9 mouse cellular contexts compared by ENCODE assay signal in the genomic region with DNA sequence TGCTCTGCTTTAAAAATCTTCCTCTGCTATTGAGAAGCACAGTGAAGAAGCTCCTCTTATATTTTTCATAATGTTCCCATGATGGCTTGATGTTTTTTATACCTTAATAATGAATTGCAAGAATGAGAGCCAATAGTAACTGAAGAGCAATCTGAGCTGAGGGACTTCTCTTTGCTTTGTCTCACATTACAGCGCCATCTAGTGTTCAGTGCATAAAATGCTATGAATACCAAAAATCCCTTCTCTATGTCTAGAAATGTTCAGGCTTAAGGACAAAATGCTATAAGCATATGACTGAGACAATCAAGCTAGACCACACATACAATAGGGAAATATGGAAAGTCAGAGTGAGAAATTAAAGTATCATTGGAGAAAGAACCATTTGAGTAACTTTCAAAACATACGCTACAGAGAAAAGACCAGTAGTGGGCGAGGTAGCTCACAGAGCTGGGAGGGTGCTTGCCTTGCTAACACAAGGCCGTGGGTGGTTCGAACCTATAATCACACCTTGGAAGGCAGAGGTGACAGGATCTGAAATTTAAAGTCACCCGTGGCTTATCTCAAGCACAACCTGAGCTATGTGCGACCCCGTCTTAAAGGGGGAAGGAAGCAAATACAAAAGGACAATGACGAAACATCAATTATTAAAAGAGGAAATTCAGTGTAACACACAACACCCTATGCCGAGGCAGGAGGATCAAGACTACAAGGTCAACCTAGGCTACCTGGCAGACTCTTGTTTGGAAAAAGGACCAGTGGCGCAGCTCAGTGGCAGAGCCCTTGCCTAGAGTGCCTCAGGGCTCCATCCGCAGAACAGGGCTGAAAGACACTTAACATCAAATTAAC. TPM values are rescaled to one million over a fixed set of nuclear protein-coding genes. Genes with fewer than 3 reads are reported as not detected.
DNase-seq lines count a peak whose midpoint lies in the region; ATAC-seq and TF ChIP-seq lines count a peak whose summit lies in the region.
"Had no signal": no experiment of that assay in that cellular context is flagged by ENCODE, and none has a peak within 500 bp of the region (broad histone marks: within the 10 kb centered on the region; RNA-seq: fewer than 3 reads in every experiment).

No protein-coding gene starts in this region.

- intact Hi-C loops in left cerebral cortex, adult 2 months (cut with DNase I): loop anchor here (5.0 kb wide), 1 partner anchor 39 kb away; the partner anchor contains the start of gene Nsun3
- intact Hi-C loops in left cerebral cortex, postnatal 4 days (cut with DNase I): no loop called here

- 0 out of 2 replicates have a peak, but pooled peaks have one; percentile 58 for ATAC-seq in hindbrain, embryonic 16.5 days
- peak; percentile 46; the same call in 1 of the 2 replicates for ATAC-seq in neural tube, embryonic 15.5 days (ENCODE audit: low FRiP score)

- H3K27ac ChIP-seq in left cerebral cortex, adult 2 months: no peak overlapping the region
- no peak overlapping the region for H3K27ac ChIP-seq in hindbrain, embryonic 16.5 days (ENCODE audit: low read depth, low read length)
- H3K27ac ChIP-seq in neural tube, embryonic 15.5 days (replicated peaks): no peak overlapping the region

- H3K4me1 ChIP-seq in hindbrain, embryonic 16.5 days (ENCODE audit: control insufficient read depth, insufficient read depth, low read depth, low read length): no peaks in the 10 kb centered on the region
- H3K4me1 ChIP-seq in neural tube, embryonic 15.5 days: no peaks in the 10 kb centered on the region

- 80% methylated on average over 12 of the region's 12 CpGs for WGBS in hindbrain, embryonic 16.5 days
- WGBS in neural tube, embryonic 15.5 days: 81% methylated on average over 12 of the region's 12 CpGs

- H3K9me3 ChIP-seq in hindbrain, embryonic 16.5 days (ENCODE audit: control insufficient read depth, low read length): no peaks in the 10 kb centered on the region
- H3K9me3 ChIP-seq in neural tube, embryonic 15.5 days (replicated peaks): no peaks in the 10 kb centered on the region

- H3K4me3 ChIP-seq in left cerebral cortex, adult 2 months: no peak overlapping the region
- no peak overlapping the region for H3K4me3 ChIP-seq in hindbrain, embryonic 16.5 days (ENCODE audit: low read length)
- no peak overlapping the region for H3K4me3 ChIP-seq in neural tube, embryonic 15.5 days (replicated peaks)

- H3K9ac ChIP-seq in hindbrain, embryonic 16.5 days (ENCODE audit: low read depth, low read length): no peak overlapping the region
- H3K9ac ChIP-seq in neural tube, embryonic 15.5 days (replicated peaks): no peak overlapping the region

- H3K4me2 ChIP-seq in hindbrain, embryonic 16.5 days (ENCODE audit: low read length): no peak overlapping the region
- no peak overlapping the region for H3K4me2 ChIP-seq in neural tube, embryonic 15.5 days

- H3K27me3 ChIP-seq in hindbrain, embryonic 16.5 days (replicated peaks; ENCODE audit: control insufficient read depth, insufficient read depth, low read length): no peaks in the 10 kb centered on the region
- H3K27me3 ChIP-seq in neural tube, embryonic 15.5 days (replicated peaks): no peaks in the 10 kb centered on the region

- no peaks in the 10 kb centered on the region for H3K36me3 ChIP-seq in hindbrain, embryonic 16.5 days (ENCODE audit: control insufficient read depth, insufficient read depth, low read length)
- no peaks in the 10 kb centered on the region for H3K36me3 ChIP-seq in neural tube, embryonic 15.5 days

- peak; percentile 12 for DNase-seq in adrenal gland, postnatal 10 days
- DNase-seq in adrenal gland, adult 18-20 months (ENCODE audit: low spot score in 2 of 2): no peak
- DNase-seq in left cerebral cortex, adult 2 months (ENCODE audit: extremely low spot score in 1 of 2, low spot score in 2 of 2): no peak
- DNase-seq in left cerebral cortex, postnatal 4 days: no peak
- peak; percentile 59 for DNase-seq in ZHBTc4 (ENCODE audit: low read depth, low spot score)
- DNase-seq in urinary bladder, postnatal 4 days (ENCODE audit: low spot score in 2 of 2): no peak

- peak; percentile 88 for TF ChIP-seq CTCF in left cerebral cortex, adult 2 months (IDR thresholded peaks at IDR 0.05)

RNA-seq across cellular contexts. Expression of gene Stx19, which starts 11.9 kb away (rescaled TPM):
- total RNA-seq in adrenal gland, postnatal 10 days (2021): not detected
- not detected for total RNA-seq in adrenal gland, adult 18-20 months (2021)
- not detected for total RNA-seq in left cerebral cortex, adult 2 months (2021)
- total RNA-seq in left cerebral cortex, postnatal 4 days (2021): not detected
- polyA plus RNA-seq in hindbrain, embryonic 16.5 days (2015; fragmentation: Nextera tagmentation; extraction: Ambion mirVana): 0.26 and 0.29 TPM in 2 replicates
- polyA plus RNA-seq in neural tube, embryonic 15.5 days (2015; fragmentation: Nextera tagmentation; extraction: Ambion mirVana): 0.37 and 0.52 TPM in 2 replicates
- polyA plus RNA-seq: small intestine, adult 2 months had no signal

RNA-seq across cellular contexts. Expression of gene Arl13b, which starts 20.5 kb away (rescaled TPM):
- total RNA-seq in adrenal gland, postnatal 10 days (2021): 10 to 100 TPM; 10.6 to 11.3 TPM
- 10 to 100 TPM in 1 of 2 experiments, 1 to 10 TPM in 1; 8.1 to 12.3 TPM for total RNA-seq in adrenal gland, adult 18-20 months (2021)
- total RNA-seq in left cerebral cortex, adult 2 months (2021): 10 to 100 TPM in 1 of 2 experiments, 1 to 10 TPM in 1; 10.0 to 12.5 TPM
- 10 to 100 TPM; 13.1 to 16.9 TPM for total RNA-seq in left cerebral cortex, postnatal 4 days (2021)
- polyA plus RNA-seq in hindbrain, embryonic 16.5 days (2015; fragmentation: Nextera tagmentation; extraction: Ambion mirVana): 15.9 and 16.5 TPM in 2 replicates
- 19.4 and 20.6 TPM in 2 replicates for polyA plus RNA-seq in neural tube, embryonic 15.5 days (2015; fragmentation: Nextera tagmentation; extraction: Ambion mirVana)

RNA-seq across cellular contexts. Expression of gene Pros1, which starts 27.7 kb away (rescaled TPM):
- 10 to 100 TPM; 38.5 to 42.0 TPM for total RNA-seq in adrenal gland, postnatal 10 days (2021)
- 10 to 100 TPM; 48.4 to 56.3 TPM for total RNA-seq in adrenal gland, adult 18-20 months (2021)
- total RNA-seq in left cerebral cortex, adult 2 months (2021): 1 to 10 TPM; 8.7 to 9.4 TPM
- total RNA-seq in left cerebral cortex, postnatal 4 days (2021): 1 to 10 TPM; 7.0 to 7.8 TPM
- polyA plus RNA-seq in hindbrain, embryonic 16.5 days (2015; fragmentation: Nextera tagmentation; extraction: Ambion mirVana): 10.1 and 11.6 TPM in 2 replicates
- polyA plus RNA-seq in neural tube, embryonic 15.5 days (2015; fragmentation: Nextera tagmentation; extraction: Ambion mirVana): 13.9 and 20.3 TPM in 2 replicates

RNA-seq across cellular contexts. Expression of gene Nsun3, which starts 39.8 kb away (rescaled TPM):
- 10 to 100 TPM; 17.1 to 20.1 TPM for total RNA-seq in adrenal gland, postnatal 10 days (2021)
- 10 to 100 TPM; 10.4 to 11.2 TPM for total RNA-seq in adrenal gland, adult 18-20 months (2021)
- 10 to 100 TPM in 1 of 2 experiments, 1 to 10 TPM in 1; 8.2 to 12.7 TPM for total RNA-seq in left cerebral cortex, adult 2 months (2021)
- total RNA-seq in left cerebral cortex, postnatal 4 days (2021): 10 to 100 TPM; 14.0 to 15.2 TPM
- polyA plus RNA-seq in hindbrain, embryonic 16.5 days (2015; fragmentation: Nextera tagmentation; extraction: Ambion mirVana): 9.1 and 10.9 TPM in 2 replicates
- 9.4 TPM in 2 replicates for polyA plus RNA-seq in neural tube, embryonic 15.5 days (2015; fragmentation: Nextera tagmentation; extraction: Ambion mirVana)

Comparison
In these comparisons a context has a peak if more than half of its experiments do, and no peak if none do; other contexts are left out.
1. DNase-seq: peak in adrenal gland, postnatal 10 days (single experiment) and ZHBTc4 (single experiment); none in adrenal gland, adult 18-20 months (0 of 2), left cerebral cortex, adult 2 months (0 of 2), left cerebral cortex, postnatal 4 days (single experiment) and urinary bladder, postnatal 4 days (0 of 2).